Mouse (Mus musculus) thymus, adult 2 months (tissue): ENCODE results near the gene Castor1. TPM values are rescaled to one million over a fixed set of nuclear protein-coding genes. Genes with fewer than 3 reads are reported as not detected.
A peak's percentile ranks its signal among the peaks of the same experiment; 100 is the strongest.

Experiments used
- DNase-seq: peaks from one replicate; pipeline ENCODE4 v3.0.0; 2021
- H3K27ac ChIP-seq: fragments of 200-500 bp; 2 replicates; pipeline ENCODE4 v1.5.1; 2012; ENCODE audit warnings: low read length, control low read depth; ENCODE audit not compliant: control insufficient read depth, insufficient read depth
- H3K27me3 ChIP-seq: fragments of 200-500 bp; 2 replicates; pipeline ENCODE4 v1.6.1; 2012; ENCODE audit warnings: mild to moderate bottlenecking, low read length, moderate library complexity, mixed read lengths; ENCODE audit not compliant: control insufficient read depth, insufficient read depth
- H3K36me3 ChIP-seq: fragments of 200-500 bp; 2 replicates; pipeline ENCODE4 v1.6.1; 2012; ENCODE audit warnings: mild to moderate bottlenecking, low read length, moderate library complexity; ENCODE audit not compliant: control insufficient read depth, insufficient read depth
- H3K4me1 ChIP-seq: fragments of 200-500 bp; replicated peaks from 2 replicates; pipeline ENCODE4 v1.6.1; 2012; ENCODE audit warnings: low read length; ENCODE audit not compliant: control insufficient read depth, insufficient read depth
- H3K4me3 ChIP-seq: fragments of 200-500 bp; 2 replicates; pipeline ENCODE4 v1.5.1; 2012; ENCODE audit warnings: mild to moderate bottlenecking, low read length, control low read depth, moderate library complexity; ENCODE audit not compliant: control insufficient read depth, insufficient read depth
- CTCF ChIP-seq: fragments of 200-500 bp; IDR thresholded peaks from 2 replicates; pipeline ENCODE4 v1.5.1; 2012; ENCODE audit warnings: mild to moderate bottlenecking, control low read depth, low read length, moderate library complexity, borderline replicate concordance; ENCODE audit not compliant: control insufficient read depth, poor library complexity, insufficient read depth; ENCODE audit errors: extremely low read depth
- POLR2A ChIP-seq: fragments of 200-500 bp; IDR thresholded peaks from 2 replicates; pipeline ENCODE4 v1.6.1; 2012; ENCODE audit warnings: mild to moderate bottlenecking, low read length, control low read depth, moderate library complexity; ENCODE audit not compliant: control insufficient read depth, poor library complexity, insufficient read depth; ENCODE audit errors: extremely low read depth
- WGBS: fragments of 180-500 bp; shearing (Covaris S2); methylation state at CpG from one replicate; pipeline ENCODE4 v1.1.7; 2018; 5-methylcytosine and 5-hydroxymethylcytosine counted together
- polyA plus RNA-seq: library from polyadenylated mRNA; depleted of rRNA; stranded (reverse); fragments of >200 nt; gene quantifications from 2 replicates; pipeline ENCODE4 v1.2.3, GENCODE M21; 2012

Gene Castor1
- polyA plus RNA-seq, 1 experiment = 34.5 TPM

- H3K36me3 ChIP-seq = no peaks in the 10 kb centered on the region
- TF ChIP-seq POLR2A (no peak), CTCF (no peak)
- no peak overlapping the region for H3K27ac ChIP-seq
- WGBS = 93% methylated on average over 2 of the region's 2 CpGs
- H3K27me3 ChIP-seq = no peaks in the 10 kb centered on the region
- no peak for DNase-seq
- peaks cover 10% of the 10 kb centered on the region for H3K4me1 ChIP-seq
- no peak overlapping the region for H3K4me3 ChIP-seq
These were observed 13.4 kb downstream of the Castor1 start for GRCm38 (mm10) chr11:4231435-4231834.

GRCm38 (mm10) chr11:4232644-4233043, 14.6 kb downstream of the Castor1 start:
- Histone ChIP-seq H3K27ac (no peak overlapping the region), H3K4me3 (no peak overlapping the region), H3K4me1 (peaks cover 21% of the 10 kb centered on the region), H3K36me3 (no peaks in the 10 kb centered on the region), H3K27me3 (no peaks in the 10 kb centered on the region)
- TF ChIP-seq CTCF = no peak
- no peak for DNase-seq
- 84% methylated on average over 12 of the region's 12 CpGs for WGBS

- no peaks in the 10 kb centered on the region for H3K27me3 ChIP-seq
- DNase-seq = no peak
- H3K36me3 ChIP-seq = peaks cover 4% of the 10 kb centered on the region; the same call in 1 of the 2 replicates
- 91% methylated on average over 6 of the region's 6 CpGs for WGBS
- no peak for TF ChIP-seq CTCF
- no peak for TF ChIP-seq POLR2A
- peak overlapping the region; percentile 38; the same call in 1 of the 2 replicates for H3K27ac ChIP-seq
- H3K4me1 ChIP-seq = peaks cover 28% of the 10 kb centered on the region
- H3K4me3 ChIP-seq = no peak overlapping the region
These were observed 17.1 kb downstream of the Castor1 start for GRCm38 (mm10) chr11:4235052-4235655.

- peak; percentile 58 for DNase-seq
- H3K27me3 ChIP-seq = no peaks in the 10 kb centered on the region
- H3K36me3 ChIP-seq = peaks cover 4% of the 10 kb centered on the region; the same call in 1 of the 2 replicates
- H3K4me3 ChIP-seq = peak within 1 kb of the TSS; percentile 61
- peak within 1 kb of the TSS; percentile 74 for H3K27ac ChIP-seq
- 9% methylated on average over 16 of the region's 16 CpGs for WGBS
- TF ChIP-seq POLR2A (no peak), CTCF (no peak)
- peaks cover 28% of the 10 kb centered on the region for H3K4me1 ChIP-seq
These were observed 17.9 kb downstream of the Castor1 start, which contains the start of gene Osm for GRCm38 (mm10) chr11:4235665-4236545. TSS of gene Osm (plus strand) at chr11:4236420.

- peaks cover 28% of the 10 kb centered on the region for H3K4me1 ChIP-seq
- no peak for TF ChIP-seq CTCF
- TF ChIP-seq POLR2A = no peak
- peaks cover 4% of the 10 kb centered on the region; the same call in 1 of the 2 replicates for H3K36me3 ChIP-seq
- no peaks in the 10 kb centered on the region for H3K27me3 ChIP-seq
- peak overlapping the region; percentile 61 for H3K4me3 ChIP-seq
- WGBS = 4% methylated on average over 21 of the region's 21 CpGs
- peak overlapping the region; percentile 74 for H3K27ac ChIP-seq
- DNase-seq = peak; percentile 43
These were observed 18.6 kb downstream of the Castor1 start for GRCm38 (mm10) chr11:4236546-4237067.

- peak; percentile 68 for DNase-seq
These were observed 19.4 kb downstream of the Castor1 start for GRCm38 (mm10) chr11:4237389-4237912.

More at GRCm38 (mm10) chr11:4237389-4237912, 19.4 kb downstream of the Castor1 start:
- Histone ChIP-seq H3K27me3 (no peaks in the 10 kb centered on the region), H3K4me1 (peaks cover 28% of the 10 kb centered on the region), H3K36me3 (peaks cover 4% of the 10 kb centered on the region; the same call in 1 of the 2 replicates), H3K27ac (peak overlapping the region; percentile 74; the same call in 1 of the 2 replicates), H3K4me3 (peak overlapping the region; percentile 61)
- WGBS = 4% methylated on average over 18 of the region's 18 CpGs
- TF ChIP-seq CTCF (no peak), POLR2A (no peak)
